Mouse (Mus musculus) liver, embryonic 14.5 days (tissue): Measurements from ENCODE around the gene Masp2.

Experiments
- CTCF ChIP-seq: IDR thresholded peaks from 2 replicates; pipeline ENCODE4 v1.5.1; 2016; ENCODE audit warnings: antibody characterized with exemption, low read depth, control low read depth
- EP300 ChIP-seq: IDR thresholded peaks from 2 replicates; pipeline ENCODE4 v1.6.1; 2016; ENCODE audit warnings: antibody characterized with exemption, low read depth

DNA sequence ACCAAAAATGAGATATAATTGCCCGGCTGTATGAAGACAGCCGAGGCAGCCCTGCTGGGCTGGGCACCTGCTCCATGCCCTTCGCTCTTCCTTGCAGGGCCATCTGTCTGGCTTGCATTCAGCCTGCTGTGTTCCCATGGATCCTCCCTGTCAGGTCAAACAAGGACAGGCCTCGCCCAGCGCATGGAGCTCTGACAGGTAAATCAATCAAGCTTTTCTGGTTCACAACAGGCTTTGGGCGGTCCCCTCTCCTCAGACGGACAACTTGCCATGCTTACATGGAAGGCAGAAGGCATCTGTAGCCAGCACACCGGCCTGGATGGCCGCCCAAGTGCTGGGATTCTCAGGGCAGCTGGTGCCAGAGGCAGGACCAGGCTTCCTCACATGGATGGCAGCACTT lies 48.7 kb downstream of the Masp2 start:
- TF ChIP-seq EP300: no peak
- TF ChIP-seq CTCF: no peak
